Mouse (Mus musculus) ES-Bruce4 (cell line): Measurements from ENCODE around the gene Ccdc194. TPM values are rescaled to one million over a fixed set of nuclear protein-coding genes. Genes with fewer than 3 reads are reported as not detected.

Source experiments
- H3K27ac ChIP-seq: 2 replicates; pipeline ENCODE4 v1.5.1; 2012; ENCODE audit warnings: low read length, inconsistent platforms; ENCODE audit not compliant: insufficient read depth
- H3K27me3 ChIP-seq: 2 replicates; pipeline ENCODE4 v1.6.1; 2012; ENCODE audit warnings: mild to moderate bottlenecking, low read length, inconsistent platforms; ENCODE audit not compliant: control insufficient read depth, poor library complexity, insufficient read depth, severe bottlenecking
- H3K36me3 ChIP-seq: 2 replicates; pipeline ENCODE4 v1.6.1; 2012; ENCODE audit warnings: inconsistent platforms, mild to moderate bottlenecking, low read length, moderate library complexity; ENCODE audit not compliant: control insufficient read depth, poor library complexity, insufficient read depth, severe bottlenecking
- H3K4me1 ChIP-seq: one replicate; pipeline ENCODE4 v1.8.1; 2011; ENCODE audit warnings: low read length; ENCODE audit not compliant: control insufficient read depth, insufficient read depth
- H3K4me3 ChIP-seq: 2 replicates; pipeline ENCODE4 v1.5.1; 2011; ENCODE audit warnings: low read depth, mild to moderate bottlenecking, low read length
- H3K9ac ChIP-seq: 2 replicates; pipeline ENCODE4 v1.6.1; 2012; ENCODE audit warnings: low read depth, mild to moderate bottlenecking, inconsistent platforms; ENCODE audit not compliant: poor library complexity, severe bottlenecking
- H3K9me3 ChIP-seq: replicated peaks from 2 replicates; pipeline ENCODE4 v1.6.1; 2012; ENCODE audit warnings: mild to moderate bottlenecking, low read length, inconsistent platforms; ENCODE audit not compliant: control insufficient read depth, poor library complexity, insufficient read depth, severe bottlenecking
- CTCF ChIP-seq: IDR thresholded peaks from one replicate; pipeline ENCODE4 v1.8.1; 2011; ENCODE audit warnings: low read depth, low read length
- EP300 ChIP-seq: IDR thresholded peaks from 2 replicates; pipeline ENCODE4 v1.6.1; 2011; ENCODE audit warnings: low read depth, low read length; ENCODE audit not compliant: insufficient read depth
- POLR2A ChIP-seq: IDR thresholded peaks from one replicate; pipeline ENCODE4 v1.8.1; 2011; ENCODE audit warnings: low read length; ENCODE audit not compliant: insufficient read depth
- polyA plus RNA-seq: library from polyadenylated mRNA; stranded (reverse); fragments of >200 nt; gene quantifications from 2 replicates; pipeline ENCODE4 v1.2.4, GENCODE M21; 2011; ENCODE audit warnings: low read depth; ENCODE audit not compliant: missing spikeins, insufficient read depth, insufficient read length

Ccdc194 gene
- polyA plus RNA-seq, 1 experiment, result 4.9 TPM

GRCm38 (mm10) chr8:71483932-71484331 lies 41.6 kb downstream of the Ccdc194 start:
- no peak overlapping the region for H3K27ac ChIP-seq
- no peak overlapping the region; the same call in 1 of the 2 replicates for H3K4me3 ChIP-seq
- no peaks in the 10 kb centered on the region for H3K36me3 ChIP-seq
- TF ChIP-seq EP300 (no peak; the same call in 1 of the 2 replicates), CTCF (no peak), POLR2A (no peak)
- no peaks in the 10 kb centered on the region for H3K9me3 ChIP-seq
- H3K27me3 ChIP-seq, result no peaks in the 10 kb centered on the region
- H3K4me1 ChIP-seq, result no peaks in the 10 kb centered on the region
- H3K9ac ChIP-seq, result no peak overlapping the region

DNA sequence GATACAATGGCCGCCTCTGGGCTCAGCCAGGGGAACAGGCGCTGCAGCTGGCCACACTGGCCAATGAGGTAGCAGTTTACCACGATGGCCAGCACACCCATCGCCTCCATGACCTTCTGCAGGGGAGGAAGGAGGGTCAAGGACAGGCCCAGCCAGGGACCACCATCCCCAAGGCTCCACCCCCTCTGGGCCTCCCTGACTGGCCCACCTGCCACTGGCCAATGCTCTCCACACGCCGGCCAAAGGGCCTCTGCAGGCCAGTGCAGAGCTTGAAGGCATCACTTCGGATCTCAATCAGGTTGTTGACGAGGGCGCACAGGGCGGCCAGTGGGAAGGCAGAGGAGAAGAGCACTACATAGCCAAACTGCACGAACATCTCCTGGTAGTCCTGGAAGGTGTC lies 46.6 kb downstream of the Ccdc194 start:
- H3K27me3 ChIP-seq, result no peaks in the 10 kb centered on the region
- TF ChIP-seq POLR2A (no peak), EP300 (no peak), CTCF (no peak)
- H3K4me1 ChIP-seq, result no peaks in the 10 kb centered on the region
- H3K9ac ChIP-seq, result no peak overlapping the region
- H3K27ac ChIP-seq, result no peak overlapping the region
- H3K4me3 ChIP-seq, result no peak overlapping the region
- H3K36me3 ChIP-seq, result peaks cover 7% of the 10 kb centered on the region; the same call in 1 of the 2 replicates
- H3K9me3 ChIP-seq, result no peaks in the 10 kb centered on the region

DNA sequence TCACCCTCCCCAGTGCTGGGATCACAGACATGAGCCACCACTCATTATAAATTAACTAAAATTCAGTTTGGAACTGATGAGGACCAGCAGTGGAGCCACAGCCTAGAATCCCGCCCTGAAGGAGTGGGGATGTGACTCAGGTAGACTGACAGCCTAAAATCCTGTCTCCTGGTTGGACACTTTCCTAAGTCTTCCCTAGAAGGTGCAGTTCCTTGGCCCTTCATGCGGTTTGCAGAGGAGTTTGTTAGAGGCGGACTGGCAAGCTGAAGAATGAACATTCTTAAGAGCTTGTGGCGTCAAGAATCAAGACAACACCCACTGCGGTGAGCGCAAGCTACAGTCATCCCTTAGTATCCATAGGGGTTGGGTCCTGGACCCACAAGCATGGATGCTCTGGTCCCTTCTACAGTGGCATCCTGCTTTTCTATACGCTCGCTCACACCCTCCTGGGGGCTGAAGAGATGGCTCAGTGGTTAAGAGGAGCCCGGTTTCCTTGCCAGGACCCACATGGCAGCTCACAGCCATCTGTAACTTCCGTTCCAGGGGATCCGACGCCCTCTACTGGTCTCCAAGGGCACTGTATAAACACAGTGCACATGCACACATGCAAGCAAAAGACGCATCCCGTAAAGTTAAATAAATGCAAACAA lies 48.2 kb downstream of the Ccdc194 start:
- H3K27ac ChIP-seq, result no peak overlapping the region
- H3K4me3 ChIP-seq, result peak overlapping the region; percentile 10
- TF ChIP-seq EP300, result no peak
- peak; percentile 87 for TF ChIP-seq CTCF
- no peaks in the 10 kb centered on the region for H3K9me3 ChIP-seq
- peak overlapping the region; percentile 87 for H3K9ac ChIP-seq
- H3K36me3 ChIP-seq, result peaks cover 7% of the 10 kb centered on the region
- H3K4me1 ChIP-seq, result no peaks in the 10 kb centered on the region
- H3K27me3 ChIP-seq, result no peaks in the 10 kb centered on the region

DNA sequence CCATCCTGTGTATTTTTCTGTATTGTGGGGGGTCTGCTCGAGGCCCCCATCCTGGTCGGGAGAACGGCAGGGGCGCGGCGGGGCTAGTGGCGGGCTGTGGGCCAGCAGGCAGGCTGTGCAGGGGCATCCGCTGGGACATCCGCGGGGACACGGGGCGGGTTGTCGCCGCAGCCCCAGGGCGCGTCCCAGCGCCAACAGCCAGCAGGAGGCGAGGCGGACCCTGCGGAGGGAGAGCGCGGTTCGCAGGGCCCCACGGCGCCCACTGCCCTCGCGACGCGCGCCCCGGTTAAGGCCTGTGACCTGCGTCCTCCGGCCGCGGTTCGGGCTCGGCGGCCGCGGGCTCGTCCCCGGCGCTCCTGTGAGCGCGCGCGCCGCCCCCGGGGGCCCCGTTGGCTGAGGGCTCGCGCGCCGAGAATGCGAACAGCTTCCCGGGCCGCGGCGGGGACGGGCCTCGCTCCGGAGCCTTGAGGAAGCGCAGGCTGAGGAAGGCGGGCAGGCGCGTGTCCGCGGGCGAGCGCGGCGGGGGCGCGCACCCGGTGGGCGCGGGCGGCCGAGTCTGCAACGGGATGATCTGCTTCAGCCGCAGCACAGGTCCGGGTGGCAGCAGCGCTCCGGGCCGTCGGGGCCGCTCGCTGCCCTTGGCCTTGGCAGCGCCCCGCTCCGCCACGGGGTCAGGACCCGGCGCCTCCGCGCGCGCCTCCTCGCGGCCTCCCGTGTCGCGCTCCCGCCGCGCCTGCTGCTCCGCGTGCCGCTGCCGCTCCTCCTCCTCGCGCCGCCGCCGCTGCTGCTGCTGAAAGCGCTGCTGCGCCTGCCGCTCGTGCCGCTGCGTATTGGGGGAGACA lies 49.2 kb downstream of the Ccdc194 start:
- Histone ChIP-seq H3K4me1 (no peaks in the 10 kb centered on the region), H3K27ac (no peak overlapping the region), H3K36me3 (peaks cover 7% of the 10 kb centered on the region), H3K9ac (peak overlapping the region; percentile 87), H3K27me3 (no peaks in the 10 kb centered on the region), H3K9me3 (no peaks in the 10 kb centered on the region), H3K4me3 (peak overlapping the region; percentile 77)
- no peak for TF ChIP-seq EP300

- TF ChIP-seq CTCF (no peak), EP300 (no peak), POLR2A (no peak)
- Histone ChIP-seq H3K4me1 (no peaks in the 10 kb centered on the region), H3K27ac (no peak overlapping the region), H3K27me3 (no peaks in the 10 kb centered on the region), H3K9me3 (no peaks in the 10 kb centered on the region), H3K9ac (peak overlapping the region; percentile 87), H3K4me3 (peak overlapping the region; percentile 77), H3K36me3 (peaks cover 7% of the 10 kb centered on the region)
Measured at GRCm38 (mm10) chr8:71475702-71476075, 49.8 kb downstream of the Ccdc194 start.
